Mouse (Mus musculus) heart, embryonic 14.5 days (tissue): ENCODE data around the gene Catsper1. TPM values are rescaled to one million over a fixed set of nuclear protein-coding genes. Genes with fewer than 3 reads are reported as not detected.
A peak's percentile ranks its signal among the peaks of the same experiment; 100 is the strongest.

ENCODE experiments used
- ATAC-seq: fragments of 200-750 bp; cut with Nextera tagmentation; 2 replicates; pipeline ENCODE4 v1.8.0; 2017; ENCODE audit warnings: low read depth, moderate TSS enrichment; ENCODE audit not compliant: insufficient number of reproducible peaks, insufficient read depth, low FRiP score
- H3K27ac ChIP-seq, 2 experiments: fragments of 200-500 bp in 1 of 2; fragments of 300-500 bp in 1 of 2; sonication (generic) in 1 of 2; replicated peaks in 1 of 2; 2 replicates each; pipeline ENCODE4 v1.5.1; 2012 to 2014; ENCODE audit warnings: low read depth in 2 of 2, low read length in 2 of 2, control low read depth in 1 of 2, mild to moderate bottlenecking in 1 of 2, mixed read lengths in 1 of 2; ENCODE audit not compliant: control insufficient read depth in 1 of 2, insufficient read depth in 1 of 2
- H3K27me3 ChIP-seq: fragments of 300-500 bp; sonication (generic); 2 replicates; pipeline ENCODE4 v1.6.1; 2014; ENCODE audit warnings: mild to moderate bottlenecking, low read length, control low read depth; ENCODE audit not compliant: control insufficient read depth, insufficient read depth
- H3K36me3 ChIP-seq: fragments of 300-500 bp; sonication (generic); 2 replicates; pipeline ENCODE4 v1.6.1; 2014; ENCODE audit warnings: mild to moderate bottlenecking, control low read depth, low read length, mixed read lengths; ENCODE audit not compliant: control insufficient read depth, insufficient read depth
- H3K4me1 ChIP-seq, 2 experiments: fragments of 200-500 bp in 1 of 2; fragments of 300-500 bp in 1 of 2; sonication (generic) in 1 of 2; 2 replicates each; pipeline ENCODE4 v1.6.1; 2012 to 2014; ENCODE audit warnings: low read length in 2 of 2, control low read depth in 1 of 2, mixed read lengths in 1 of 2; ENCODE audit not compliant: control insufficient read depth in 2 of 2, insufficient read depth in 2 of 2
- H3K4me2 ChIP-seq: fragments of 300-500 bp; sonication (generic); 2 replicates; pipeline ENCODE4 v1.6.1; 2014; ENCODE audit warnings: mild to moderate bottlenecking, low read length
- H3K4me3 ChIP-seq, 2 experiments: fragments of 200-500 bp in 1 of 2; fragments of 300-500 bp in 1 of 2; sonication (generic) in 1 of 2; 2 replicates each; pipeline ENCODE4 v1.5.1; 2012 to 2014; ENCODE audit warnings: low read length in 2 of 2, mild to moderate bottlenecking in 2 of 2, control low read depth in 1 of 2, low read depth in 1 of 2, moderate library complexity in 1 of 2; ENCODE audit not compliant: control insufficient read depth in 1 of 2, insufficient read depth in 1 of 2
- H3K9ac ChIP-seq: fragments of 300-500 bp; sonication (generic); 2 replicates; pipeline ENCODE4 v1.6.1; 2014; ENCODE audit warnings: mild to moderate bottlenecking, low read length
- H3K9me3 ChIP-seq: fragments of 300-500 bp; sonication (generic); 2 replicates; pipeline ENCODE4 v1.6.1; 2016; ENCODE audit warnings: low read length, control low read depth; ENCODE audit not compliant: control insufficient read depth
- WGBS: fragments of 180-500 bp; shearing (Covaris S2); extraction: QIAGEN DNeasy Blood & Tissue Kit; methylation state at CpG from one replicate; pipeline ENCODE4 v1.1.7; 2014; 5-methylcytosine and 5-hydroxymethylcytosine counted together
- polyA plus RNA-seq: library from polyadenylated mRNA; unstranded; fragments of >200 nt; fragmentation: Nextera tagmentation; extraction: Ambion mirVana; gene quantifications from 2 replicates; pipeline ENCODE4 v1.2.1, GENCODE M21; 2014

Gene Catsper1
- polyA plus RNA-seq, 1 experiment from 2014 or later = not detected

DNA sequence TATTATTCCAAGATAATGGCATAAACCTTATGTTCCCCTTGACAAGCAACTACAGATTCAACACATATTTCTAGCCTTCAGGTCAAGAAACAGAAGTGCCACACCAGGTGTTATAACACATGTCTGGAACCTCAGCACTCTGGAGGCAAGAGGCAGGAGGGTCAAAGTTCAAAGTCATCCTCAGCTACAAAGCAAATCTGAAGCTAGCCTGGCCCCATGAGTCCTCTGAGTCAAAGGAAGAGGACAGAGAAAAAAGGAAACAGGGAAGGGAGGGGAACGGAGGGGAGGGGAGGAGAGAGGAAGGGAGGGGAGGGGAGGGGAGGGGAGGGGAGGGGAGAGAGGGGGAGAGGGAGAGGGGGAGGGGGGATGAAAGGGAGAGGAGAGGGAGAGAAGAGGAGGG lies 20.5 kb downstream of the Catsper1 start:
- Histone ChIP-seq H3K27me3 (no peaks in the 10 kb centered on the region), H3K27ac (no peak overlapping the region)
- ATAC-seq = no peak

DNA sequence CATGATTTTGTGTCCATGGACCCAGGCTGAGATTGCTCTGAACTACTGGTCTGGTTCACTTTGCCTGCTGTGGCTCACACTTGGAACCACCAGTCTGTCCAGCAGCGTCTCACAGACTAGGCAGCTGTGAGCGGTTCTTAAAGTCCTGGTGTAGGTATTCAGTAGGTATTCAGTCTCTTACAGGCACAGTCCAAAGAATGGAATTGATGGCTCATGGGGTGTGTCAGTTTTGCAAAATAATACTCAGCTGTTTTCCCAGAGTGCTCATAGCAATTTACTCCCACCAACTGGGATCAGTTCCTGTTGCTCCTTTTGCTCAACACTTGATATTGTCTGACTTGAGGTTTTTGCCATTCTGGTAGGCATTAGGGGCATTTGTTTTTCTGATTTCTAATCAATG lies 26.6 kb downstream of the Catsper1 start:
- Histone ChIP-seq H3K4me3 (no peak overlapping the region), H3K4me2 (no peak overlapping the region), H3K9me3 (no peaks in the 10 kb centered on the region), H3K36me3 (peaks cover 24% of the 10 kb centered on the region), H3K27me3 (no peaks in the 10 kb centered on the region), H3K4me1 (peaks cover 4 to 10% of the 10 kb centered on the region in 2 experiments), H3K9ac (no peak overlapping the region), H3K27ac (no peak overlapping the region)
- no peak for ATAC-seq
- WGBS = 75% methylated on average over 2 of the region's 2 CpGs

More for the DNA sequence above, 20.5 kb downstream of the Catsper1 start:
- WGBS = no CpG with 5 or more reads among the region's 1 CpGs
- H3K36me3 ChIP-seq = no peaks in the 10 kb centered on the region
- no peak overlapping the region for H3K4me3 ChIP-seq
- no peak overlapping the region for H3K4me2 ChIP-seq
- no peaks in the 10 kb centered on the region for H3K4me1 ChIP-seq
- H3K9me3 ChIP-seq = no peaks in the 10 kb centered on the region
- H3K9ac ChIP-seq = no peak overlapping the region

DNA sequence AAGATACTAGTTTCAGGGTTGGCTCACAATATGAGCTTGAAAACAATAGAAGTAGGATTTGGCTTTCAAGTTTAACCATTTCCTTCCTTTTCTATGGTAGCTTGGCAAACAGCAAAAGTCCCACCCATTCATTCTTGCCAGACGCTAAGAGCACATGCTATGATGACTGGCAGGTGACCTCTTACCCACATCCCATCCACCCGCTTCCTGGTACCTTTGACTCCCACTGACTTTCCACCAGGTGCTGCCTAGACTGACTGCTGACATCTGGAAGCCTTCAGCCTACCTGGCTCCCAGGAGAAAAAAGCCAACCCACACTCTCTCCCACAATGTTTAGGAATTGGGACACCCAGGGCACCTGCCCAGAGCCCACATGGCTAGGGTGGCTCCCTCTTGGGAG lies 28.6 kb downstream of the Catsper1 start:
- ATAC-seq = no peak

DNA sequence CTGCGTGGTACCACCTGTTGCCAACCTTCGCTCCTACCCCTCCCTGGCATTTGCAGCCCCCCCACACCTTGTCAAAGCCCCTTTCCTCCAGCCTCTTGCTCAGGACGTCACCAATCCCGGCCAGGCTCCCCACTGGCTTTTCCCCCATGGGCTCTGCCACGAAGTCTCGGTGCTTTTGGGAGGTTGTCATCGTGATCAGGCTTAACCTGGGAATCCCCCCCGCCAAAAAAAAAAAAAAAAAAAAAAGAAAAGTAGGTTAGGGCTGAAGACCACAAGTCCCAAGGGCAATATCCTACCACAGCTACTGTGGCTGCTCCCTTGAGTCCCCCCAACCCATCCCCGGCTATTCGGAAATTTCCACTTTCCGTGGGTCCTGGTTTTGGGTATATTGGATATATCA lies 30.2 kb downstream of the Catsper1 start:
- WGBS = 17% methylated on average over 11 of the region's 11 CpGs
- ATAC-seq = no peak
- Histone ChIP-seq H3K27ac (peak overlapping the region; percentile 40 to 97; a peak in 2 of 4 replicates), H3K9me3 (no peaks in the 10 kb centered on the region), H3K9ac (peak overlapping the region; percentile 95), H3K36me3 (peaks cover 52% of the 10 kb centered on the region), H3K4me3 (peak overlapping the region; percentile 64 to 98), H3K27me3 (no peaks in the 10 kb centered on the region), H3K4me1 (peaks cover 9 to 20% of the 10 kb centered on the region in 2 experiments), H3K4me2 (peak overlapping the region; percentile 95)

More for the DNA sequence above, 28.6 kb downstream of the Catsper1 start:
- Histone ChIP-seq H3K4me2 (no peak overlapping the region), H3K27ac (no peak overlapping the region), H3K36me3 (peaks cover 36% of the 10 kb centered on the region), H3K9ac (no peak overlapping the region), H3K9me3 (no peaks in the 10 kb centered on the region), H3K27me3 (no peaks in the 10 kb centered on the region), H3K4me3 (no peak overlapping the region), H3K4me1 (peaks cover 9 to 20% of the 10 kb centered on the region in 2 experiments)
- WGBS = 93% methylated on average over 2 of the region's 2 CpGs

DNA sequence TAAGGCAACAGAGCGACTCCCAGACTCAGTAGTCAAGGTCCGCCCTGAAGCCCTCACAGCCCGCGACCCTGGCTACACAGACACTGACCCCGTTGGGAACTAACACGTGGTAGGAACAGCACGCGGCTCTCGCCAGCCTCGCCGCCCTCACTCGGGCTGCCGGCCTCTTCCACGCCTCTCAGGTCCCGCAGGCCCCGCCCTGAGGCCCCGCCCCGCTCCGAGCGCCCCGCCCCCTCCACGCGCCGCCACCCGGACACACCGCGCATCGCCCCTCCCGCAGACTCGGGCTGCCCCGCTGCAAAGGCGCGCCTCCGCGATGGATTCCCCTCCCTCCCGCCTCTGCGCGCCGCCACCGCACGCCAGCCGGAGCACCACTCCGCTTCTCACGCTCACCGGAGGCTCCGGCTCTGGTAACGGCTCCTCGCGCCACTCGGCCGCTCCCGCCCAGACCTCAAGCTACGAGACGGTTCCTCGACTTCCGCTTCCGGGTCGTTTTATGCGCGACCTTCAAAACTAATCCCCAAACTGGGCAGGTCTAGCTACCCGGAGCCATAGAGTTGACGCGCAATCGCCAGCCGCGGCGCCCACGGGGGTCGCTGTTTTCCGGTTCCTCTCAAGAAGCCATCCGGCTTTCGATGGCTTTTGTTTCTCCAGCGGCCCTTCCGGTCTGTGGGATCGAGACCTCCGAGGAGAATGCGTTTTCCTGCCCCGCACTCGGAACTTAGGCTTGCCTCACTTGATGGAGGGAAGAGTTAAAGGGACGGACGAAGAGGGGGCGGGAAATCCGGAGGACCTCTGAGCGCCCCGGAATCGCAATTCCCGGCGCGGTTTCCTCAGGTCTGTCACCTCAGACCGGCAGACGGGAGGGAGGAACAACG lies 30.9 kb downstream of the Catsper1 start, which contains the start of gene Eif1ad:
Eif1ad (plus strand) TSS at position 567 of the 878 bp plus-strand sequence.
- no peaks in the 10 kb centered on the region for H3K9me3 ChIP-seq
- under 1% methylated on average over 89 of the region's 92 CpGs for WGBS
- peak within 1 kb of the TSS; percentile 64 to 98 for H3K4me3 ChIP-seq
- H3K4me2 ChIP-seq = peak within 1 kb of the TSS; percentile 95
- H3K27me3 ChIP-seq = no peaks in the 10 kb centered on the region
- peak within 1 kb of the TSS; percentile 95 for H3K9ac ChIP-seq
- peak; percentile 90 for ATAC-seq
- H3K27ac ChIP-seq = peak within 1 kb of the TSS; percentile 97
- H3K4me1 ChIP-seq = peaks cover 9 to 20% of the 10 kb centered on the region in 2 experiments
- peaks cover 56% of the 10 kb centered on the region for H3K36me3 ChIP-seq

DNA sequence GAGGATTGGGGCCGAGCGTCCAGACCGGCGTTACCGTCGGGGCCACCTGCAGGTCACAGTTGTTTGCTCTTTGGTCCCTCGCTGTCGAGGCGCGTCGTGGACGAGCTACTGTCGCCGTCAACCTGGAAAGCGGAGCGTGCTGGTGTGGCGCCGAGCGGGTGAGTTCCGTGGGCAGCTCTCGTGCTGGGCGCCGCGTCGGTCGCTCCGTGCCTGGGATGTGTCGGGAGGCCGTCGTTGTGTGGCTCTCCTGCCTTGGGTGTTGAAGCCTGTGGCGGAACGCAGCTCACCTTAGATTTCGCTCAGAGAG lies 31.5 kb downstream of the Catsper1 start, which contains the start of gene Banf1:
Banf1 (minus strand) TSS at position 116 of the 307 bp plus-strand sequence.
- peak; percentile 8; the same call in 1 of the 2 replicates for ATAC-seq
- Histone ChIP-seq H3K9me3 (no peaks in the 10 kb centered on the region), H3K4me3 (peak within 1 kb of the TSS; percentile 64 to 98), H3K36me3 (peaks cover 62% of the 10 kb centered on the region), H3K27me3 (no peaks in the 10 kb centered on the region), H3K4me2 (peak within 1 kb of the TSS; percentile 95), H3K27ac (peak within 1 kb of the TSS; percentile 97), H3K4me1 (peaks cover 9 to 16% of the 10 kb centered on the region in 2 experiments), H3K9ac (peak within 1 kb of the TSS; percentile 95)
- under 1% methylated on average over 33 of the region's 33 CpGs for WGBS

DNA sequence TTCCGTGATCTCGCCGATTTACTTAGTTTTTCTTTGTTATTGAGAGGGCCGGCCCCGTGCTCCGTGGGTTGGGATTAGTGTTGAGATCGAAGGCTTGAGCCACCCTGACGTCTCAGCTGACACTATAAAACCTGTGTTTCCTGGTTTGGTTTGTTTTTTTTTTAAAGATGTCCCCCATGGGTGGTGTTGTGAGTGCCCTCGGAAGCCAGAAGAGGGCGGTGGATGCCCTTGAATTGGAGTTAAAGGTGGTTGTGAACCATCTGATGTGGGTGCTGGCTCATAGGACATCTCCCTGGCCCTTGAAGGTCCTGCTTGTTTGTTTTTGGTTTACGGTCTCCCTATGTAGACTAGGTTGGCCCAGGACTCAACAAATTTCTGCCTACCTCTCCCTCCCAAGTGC lies 31.9 kb downstream of the Catsper1 start:
- H3K4me1 ChIP-seq = peaks cover 9 to 16% of the 10 kb centered on the region in 2 experiments
- H3K27ac ChIP-seq = peak overlapping the region in 1 of 2 experiments; percentile 97; a peak in 3 of 4 replicates
- peak overlapping the region; percentile 95 for H3K4me2 ChIP-seq
- H3K4me3 ChIP-seq = peak overlapping the region; percentile 64 to 98
- 9% methylated on average over 11 of the region's 11 CpGs for WGBS
- no peak for ATAC-seq
- H3K9ac ChIP-seq = peak overlapping the region; percentile 95
- peaks cover 66% of the 10 kb centered on the region for H3K36me3 ChIP-seq
- H3K27me3 ChIP-seq = no peaks in the 10 kb centered on the region
- no peaks in the 10 kb centered on the region for H3K9me3 ChIP-seq
